Mouse (Mus musculus): ENCODE results near the gene Rtp2. TPM values are rescaled to one million over a fixed set of nuclear protein-coding genes. Genes with fewer than 3 reads are reported as not detected.
"Not testable (repeated sequence)": the region's sequence is repeated elsewhere in the genome, so short reads cannot be mapped to it uniquely, and the experiment has no call there.

Rtp2 gene
- polyA plus RNA-seq, 1 experiment from 2014 or later: not detected

GRCm38 (mm10) chr16:23944801-23945200 is 12.6 kb upstream of the Rtp2 start:
- ATAC-seq (ENCODE audit: insufficient read depth): no peak
- Histone ChIP-seq H3K4me3 (replicated peaks) (no peak overlapping the region), H3K9me3 (replicated peaks) (no peaks in the 10 kb centered on the region), H3K9ac (no peak overlapping the region), H3K4me2 (no peak overlapping the region), H3K36me3 (replicated peaks) (no peaks in the 10 kb centered on the region), H3K4me1 (replicated peaks) (no peaks in the 10 kb centered on the region), H3K27ac (replicated peaks) (no peak overlapping the region), H3K27me3 (no peaks in the 10 kb centered on the region)
- WGBS (ENCODE audit: insufficient replicate concordance): 39% methylated on average over 3 of the region's 3 CpGs

DNA sequence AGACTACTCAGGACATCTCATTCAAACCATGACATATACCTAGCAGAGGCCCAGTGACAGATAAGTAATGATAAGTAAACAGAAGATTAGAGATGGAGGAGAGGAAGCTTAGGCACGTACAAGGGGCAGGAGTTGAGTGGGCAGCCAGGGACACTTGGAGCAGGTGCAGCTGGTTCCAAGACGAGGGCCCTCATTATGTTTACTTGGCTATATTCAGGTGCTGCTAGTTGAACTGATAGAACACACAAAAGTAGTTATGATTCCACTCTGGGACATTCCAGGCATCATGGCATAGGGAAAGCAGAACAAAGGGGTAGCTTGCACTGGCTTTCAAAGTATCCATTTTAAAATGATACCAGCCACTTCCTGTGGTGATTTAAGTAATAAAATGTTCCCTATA is 2.2 kb upstream of the Rtp2 start:
- no peak for ATAC-seq (ENCODE audit: insufficient read depth)
- Histone ChIP-seq H3K9ac (no peak overlapping the region), H3K27ac (replicated peaks) (no peak overlapping the region), H3K27me3 (no peaks in the 10 kb centered on the region), H3K4me2 (no peak overlapping the region), H3K9me3 (replicated peaks) (no peaks in the 10 kb centered on the region), H3K4me3 (replicated peaks) (no peak overlapping the region), H3K4me1 (replicated peaks) (no peaks in the 10 kb centered on the region), H3K36me3 (replicated peaks) (no peaks in the 10 kb centered on the region)
- 42% methylated on average over 2 of the region's 2 CpGs for WGBS (ENCODE audit: insufficient replicate concordance)

DNA sequence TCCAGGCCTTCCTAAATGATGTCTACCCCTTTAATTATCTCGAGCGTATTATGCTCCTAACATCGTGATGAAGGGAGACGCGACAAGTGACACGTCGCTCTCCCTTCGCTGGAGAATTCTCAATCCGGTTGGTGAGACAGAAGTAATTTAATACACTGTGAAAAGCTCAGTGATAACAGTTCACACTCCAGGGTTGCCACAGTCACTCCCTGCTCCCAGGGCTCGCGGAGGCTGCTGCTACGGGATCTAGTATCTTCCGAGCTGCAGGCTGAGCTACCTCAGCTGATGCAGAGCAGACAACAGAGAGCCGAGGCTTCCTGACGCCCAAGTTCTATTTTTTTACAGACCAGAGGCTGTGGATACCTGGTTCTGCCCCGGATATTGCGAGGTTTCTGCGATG is 919 bp downstream of the Rtp2 start:
- H3K9ac ChIP-seq: no peak overlapping the region
- WGBS (ENCODE audit: insufficient replicate concordance): 66% methylated on average over 18 of the region's 18 CpGs

DNA sequence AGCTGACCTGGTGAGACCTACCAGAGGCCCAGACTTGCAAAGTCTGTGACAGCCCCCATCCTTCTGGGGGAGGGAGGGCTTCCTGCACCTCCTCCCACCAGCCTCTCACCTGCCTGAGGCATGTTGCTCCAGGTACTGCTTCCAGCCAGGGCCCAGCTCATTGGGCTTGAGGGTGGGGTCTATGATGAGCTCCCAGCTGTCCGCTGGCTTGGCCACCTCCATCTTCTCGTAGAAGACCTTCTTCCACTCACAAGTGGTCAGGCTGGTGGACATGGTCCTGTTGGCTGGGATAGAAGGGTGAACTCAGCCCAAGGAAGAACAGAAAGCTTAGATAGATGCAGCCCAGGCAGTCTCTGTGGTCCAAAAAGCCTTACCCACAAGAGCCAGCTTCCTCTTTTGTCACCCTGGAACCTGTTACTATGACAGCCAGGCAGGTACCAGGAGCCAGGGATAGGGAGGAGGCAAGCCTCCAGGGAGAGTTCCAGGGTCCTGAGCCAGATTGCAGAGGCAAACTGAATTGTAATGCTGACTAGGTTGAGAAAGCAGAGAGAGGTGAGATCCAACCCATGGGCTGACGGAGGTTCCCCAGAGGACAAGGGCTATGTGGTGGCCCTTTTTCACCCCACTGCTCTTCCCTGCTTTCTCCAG is 1.6 kb downstream of the Rtp2 start:
- WGBS (ENCODE audit: insufficient replicate concordance): 62% methylated on average over 3 of the region's 3 CpGs
- H3K9ac ChIP-seq: no peak overlapping the region

More for the DNA sequence above, 919 bp downstream of the Rtp2 start:
- H3K9me3 ChIP-seq (replicated peaks): no peaks in the 10 kb centered on the region
- no peaks in the 10 kb centered on the region for H3K27me3 ChIP-seq
- no peaks in the 10 kb centered on the region for H3K36me3 ChIP-seq (replicated peaks)
- no peaks in the 10 kb centered on the region for H3K4me1 ChIP-seq (replicated peaks)
- H3K27ac ChIP-seq (replicated peaks): no peak overlapping the region
- no peak for ATAC-seq (ENCODE audit: insufficient read depth)
- H3K4me3 ChIP-seq (replicated peaks): no peak overlapping the region
- no peak overlapping the region for H3K4me2 ChIP-seq

DNA sequence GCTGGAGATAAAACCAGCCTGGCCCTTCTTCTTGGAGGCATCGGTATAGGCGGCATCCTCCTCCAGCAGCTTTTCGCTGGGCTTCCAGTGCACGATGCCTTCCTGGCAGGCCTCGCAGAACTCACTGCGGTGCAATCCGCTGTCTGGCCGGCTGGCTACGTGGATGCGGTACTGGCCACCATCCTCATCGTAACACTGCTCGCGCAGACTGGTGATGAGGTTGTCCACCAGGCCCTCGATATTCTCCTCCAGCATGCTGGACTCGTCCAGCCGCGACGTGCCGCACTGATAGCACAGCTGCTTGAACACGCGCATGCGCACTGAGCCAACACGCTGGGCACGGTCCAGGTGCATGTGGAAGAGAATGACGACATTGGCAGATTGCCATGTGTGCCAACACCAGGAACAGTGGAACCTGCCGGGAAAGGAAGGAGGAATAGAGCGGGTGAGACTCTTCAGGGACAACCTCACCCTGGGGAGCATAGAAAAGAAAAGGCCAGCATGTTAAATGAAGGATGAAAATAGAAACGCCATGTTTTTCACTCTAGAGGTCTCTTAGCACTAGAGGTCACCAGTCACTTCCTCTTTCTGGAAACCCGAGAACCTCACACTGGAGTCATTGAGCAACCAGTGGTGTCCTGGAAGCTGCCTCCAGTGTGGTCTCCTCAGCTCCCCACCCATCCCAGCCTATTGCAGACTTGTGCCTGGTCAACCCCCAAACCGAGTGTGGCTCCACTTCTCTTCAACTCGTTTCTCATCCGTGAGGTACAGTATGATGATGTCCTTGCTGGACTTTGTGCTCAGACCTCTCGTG is 4.7 kb downstream of the Rtp2 start:
- Histone ChIP-seq H3K4me1 (replicated peaks) (no peaks in the 10 kb centered on the region), H3K9ac (no peak overlapping the region), H3K27ac (replicated peaks) (no peak overlapping the region), H3K36me3 (replicated peaks) (no peaks in the 10 kb centered on the region), H3K4me3 (replicated peaks) (no peak overlapping the region), H3K9me3 (replicated peaks) (no peaks in the 10 kb centered on the region), H3K4me2 (no peak overlapping the region), H3K27me3 (no peaks in the 10 kb centered on the region)
- WGBS (ENCODE audit: insufficient replicate concordance): 73% methylated on average over 33 of the region's 33 CpGs
- ATAC-seq (ENCODE audit: insufficient read depth): no peak

More for the DNA sequence above, 1.6 kb downstream of the Rtp2 start:
- ATAC-seq (ENCODE audit: insufficient read depth): no peak
- H3K4me3 ChIP-seq (replicated peaks): no peak overlapping the region
- no peaks in the 10 kb centered on the region for H3K9me3 ChIP-seq (replicated peaks)
- no peak overlapping the region for H3K27ac ChIP-seq (replicated peaks)
- H3K4me2 ChIP-seq: no peak overlapping the region
- no peaks in the 10 kb centered on the region for H3K36me3 ChIP-seq (replicated peaks)
- H3K27me3 ChIP-seq: no peaks in the 10 kb centered on the region
- no peaks in the 10 kb centered on the region for H3K4me1 ChIP-seq (replicated peaks)

- no peaks in the 10 kb centered on the region for H3K4me1 ChIP-seq (replicated peaks)
- H3K9ac ChIP-seq: no peak overlapping the region
- no peaks in the 10 kb centered on the region for H3K36me3 ChIP-seq (replicated peaks)
- H3K9me3 ChIP-seq (replicated peaks): no peaks in the 10 kb centered on the region
- no peaks in the 10 kb centered on the region for H3K27me3 ChIP-seq
- ATAC-seq (ENCODE audit: insufficient read depth): no peak
- H3K4me2 ChIP-seq: no peak overlapping the region
- WGBS (ENCODE audit: insufficient replicate concordance): 69% methylated on average over 1 of the region's 1 CpGs
- H3K27ac ChIP-seq (replicated peaks): no peak overlapping the region
- H3K4me3 ChIP-seq (replicated peaks): no peak overlapping the region
Observed at GRCm38 (mm10) chr16:23922906-23923305, 9.3 kb downstream of the Rtp2 start.

DNA sequence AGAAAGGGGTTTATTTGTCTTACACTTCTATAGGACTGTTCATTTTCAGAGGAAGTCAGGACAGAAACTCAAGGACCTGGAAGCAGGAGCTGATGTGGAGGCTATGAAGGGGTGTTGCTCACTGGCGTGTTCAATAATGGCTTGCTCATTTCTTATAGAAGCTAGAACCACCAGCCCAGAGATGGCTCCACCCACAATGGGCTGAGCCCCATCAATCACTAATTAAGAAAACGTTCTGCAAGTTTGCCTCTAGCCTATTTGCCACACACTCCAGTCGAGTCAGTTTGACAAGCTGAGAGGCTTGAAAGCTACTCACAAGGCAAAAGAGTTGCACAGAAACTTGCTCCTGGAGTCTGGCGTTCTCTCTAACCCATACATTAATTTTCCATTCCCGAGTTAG is 10.5 kb downstream of the Rtp2 start:
- WGBS (ENCODE audit: insufficient replicate concordance): 47% methylated on average over 5 of the region's 5 CpGs
- Histone ChIP-seq H3K27ac (replicated peaks) (no peak overlapping the region), H3K27me3 (no peaks in the 10 kb centered on the region), H3K36me3 (replicated peaks) (no peaks in the 10 kb centered on the region), H3K9me3 (replicated peaks) (no peaks in the 10 kb centered on the region), H3K4me3 (replicated peaks) (no peak overlapping the region), H3K9ac (no peak overlapping the region), H3K4me2 (no peak overlapping the region), H3K4me1 (replicated peaks) (no peaks in the 10 kb centered on the region)
- no peak for ATAC-seq (ENCODE audit: insufficient read depth)

DNA sequence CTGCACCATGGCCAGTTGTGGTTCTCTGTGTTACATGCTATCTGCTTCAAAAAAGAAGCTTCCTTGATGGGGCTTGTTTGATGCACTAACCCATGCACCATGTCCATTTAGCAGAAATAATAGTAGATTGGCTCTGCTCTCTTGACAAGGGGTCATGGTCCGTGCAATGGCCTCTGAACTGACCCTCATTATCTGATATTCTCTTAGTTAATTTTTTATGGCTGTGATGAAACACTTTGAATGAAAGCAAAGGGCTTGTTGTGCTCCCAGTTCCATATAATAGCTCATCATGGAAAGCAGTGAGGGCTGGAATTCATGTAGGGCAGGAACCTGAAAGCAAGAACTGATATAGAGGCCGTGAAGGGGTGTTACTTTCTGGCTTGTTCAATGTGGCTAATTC is 12.8 kb downstream of the Rtp2 start:
- Histone ChIP-seq H3K27ac (replicated peaks) (no peak overlapping the region), H3K9me3 (replicated peaks) (no peaks in the 10 kb centered on the region), H3K4me2 (no peak overlapping the region), H3K9ac (no peak overlapping the region), H3K36me3 (replicated peaks) (no peaks in the 10 kb centered on the region), H3K4me1 (replicated peaks) (no peaks in the 10 kb centered on the region), H3K4me3 (replicated peaks) (no peak overlapping the region), H3K27me3 (no peaks in the 10 kb centered on the region)
- ATAC-seq (ENCODE audit: insufficient read depth): no peak
- WGBS (ENCODE audit: insufficient replicate concordance): 47% methylated on average over 2 of the region's 2 CpGs

DNA sequence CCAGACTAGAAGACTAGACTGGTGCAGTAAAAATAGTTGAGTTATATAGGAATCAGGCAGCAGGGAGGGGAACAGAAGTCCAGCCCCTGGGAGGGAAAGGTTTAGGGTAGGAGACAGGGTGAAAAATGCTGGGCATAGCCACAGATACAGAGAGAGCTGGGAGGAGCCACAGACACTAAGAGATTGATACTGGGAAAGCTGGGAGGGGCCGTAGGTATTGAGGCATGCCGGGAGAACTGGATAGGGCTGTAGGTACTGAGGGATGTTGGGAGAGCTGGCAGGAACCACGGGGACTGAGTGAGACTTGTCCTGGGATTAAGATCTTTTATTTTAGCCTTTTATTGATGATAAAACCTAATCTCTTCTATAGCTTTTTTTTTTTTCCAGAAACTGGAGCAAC is 18.8 kb downstream of the Rtp2 start:
- Histone ChIP-seq H3K4me2 (no peak overlapping the region), H3K9ac (no peak overlapping the region), H3K27me3 (no peaks in the 10 kb centered on the region), H3K27ac (replicated peaks) (no peak overlapping the region), H3K9me3 (replicated peaks) (no peaks in the 10 kb centered on the region), H3K4me1 (replicated peaks) (no peaks in the 10 kb centered on the region), H3K36me3 (replicated peaks) (no peaks in the 10 kb centered on the region), H3K4me3 (replicated peaks) (no peak overlapping the region)
- no peak for ATAC-seq (ENCODE audit: insufficient read depth)
- WGBS (ENCODE audit: insufficient replicate concordance): 36% methylated on average over 3 of the region's 3 CpGs

DNA sequence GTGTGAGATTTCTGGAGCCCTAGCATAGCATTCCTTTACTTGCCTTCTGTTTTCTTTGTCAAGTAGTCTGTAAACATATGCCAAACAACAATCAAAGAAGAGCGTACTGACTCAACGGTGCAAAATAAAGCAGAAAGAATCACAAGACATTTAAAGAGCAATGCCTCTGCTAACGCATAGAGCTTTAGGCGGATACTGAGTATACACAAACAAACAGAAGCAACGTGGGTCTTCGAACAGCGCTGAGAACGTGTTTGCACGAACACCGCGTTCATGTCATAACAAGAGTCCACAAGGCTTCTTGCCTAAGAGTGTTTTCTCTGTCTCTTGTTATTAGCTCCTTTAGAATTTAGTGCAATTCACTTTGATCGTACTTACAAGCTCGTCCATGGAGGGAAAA is 19.5 kb downstream of the Rtp2 start:
- WGBS (ENCODE audit: insufficient replicate concordance): 71% methylated on average over 13 of the region's 13 CpGs
- H3K4me1 ChIP-seq (replicated peaks): no peaks in the 10 kb centered on the region
- no peaks in the 10 kb centered on the region for H3K36me3 ChIP-seq (replicated peaks)
- H3K9me3 ChIP-seq (replicated peaks): no peaks in the 10 kb centered on the region
- H3K27ac ChIP-seq (replicated peaks): no peak overlapping the region
- H3K27me3 ChIP-seq: no peaks in the 10 kb centered on the region
- no peak overlapping the region for H3K9ac ChIP-seq
- no peak overlapping the region for H3K4me2 ChIP-seq
- ATAC-seq (ENCODE audit: insufficient read depth): no peak
- H3K4me3 ChIP-seq (replicated peaks): no peak overlapping the region

DNA sequence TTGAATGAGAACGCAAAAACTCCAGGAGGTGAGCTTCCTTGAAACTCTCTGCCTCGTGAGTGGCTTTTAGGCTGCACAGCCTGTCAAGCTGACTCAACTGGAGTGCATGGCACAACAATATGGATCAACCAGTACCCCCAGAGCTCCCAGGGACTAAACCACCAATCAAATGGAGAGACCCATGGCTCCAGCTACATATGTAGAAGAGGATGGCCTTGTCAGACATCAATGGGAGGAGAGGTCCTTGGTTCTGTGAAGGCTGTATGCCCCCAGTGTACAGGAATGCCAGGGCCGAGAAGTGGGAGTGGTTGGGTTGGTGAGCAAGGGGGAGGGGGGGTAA is 23.2 kb downstream of the Rtp2 start:
- not testable (repeated sequence) for H3K9ac ChIP-seq; ATAC-seq (ENCODE audit: insufficient read depth)
- 50% methylated on average over 3 of the region's 3 CpGs for WGBS (ENCODE audit: insufficient replicate concordance)

More for the DNA sequence above, 23.2 kb downstream of the Rtp2 start:
- H3K27me3 ChIP-seq; H3K4me3 ChIP-seq (replicated peaks); H3K9me3 ChIP-seq (replicated peaks); H3K4me1 ChIP-seq (replicated peaks); H3K36me3 ChIP-seq (replicated peaks); H3K27ac ChIP-seq (replicated peaks); H3K4me2 ChIP-seq: not testable (repeated sequence)

Data from liver, embryonic 15.5 days (tissue).